Mouse (Mus musculus): Measurements from ENCODE around the gene Edem1. TPM values are rescaled to one million over a fixed set of nuclear protein-coding genes. Genes with fewer than 3 reads are reported as not detected.

Edem1 gene
- polyA plus RNA-seq (2012; rRNA removed; ENCODE audit: low replicate concordance), result 24.9 and 48.1 TPM in 2 replicates

GRCm38 (mm10) chr6:108828234-108828868, at the start of gene Edem1:
Gene Edem1, plus strand, starts transcription at chr6:108828641.

GRCm38 (mm10) chr6:108782526-108783183, 45.8 kb upstream of the Edem1 start, which contains the start of gene Arl8b:
Gene Arl8b, plus strand, starts transcription at chr6:108783099.

Other genes starting within 250 kb of the Edem1 start
- 17.4 and 21.0 TPM in 2 replicates for gene Bhlhe40, start 168.0 kb upstream of the Edem1 start, polyA plus RNA-seq (2012; rRNA removed; ENCODE audit: low replicate concordance)
- 3.8 and 6.7 TPM in 2 replicates for gene Arl8b, start 45.5 kb upstream of the Edem1 start, polyA plus RNA-seq (2012; rRNA removed; ENCODE audit: low replicate concordance)